Mouse (Mus musculus) embryonic fibroblast, embryonic 13.5 days (primary cell): ENCODE data around the gene Cdkal1.

Experiments used
- CTCF ChIP-seq: IDR thresholded peaks from 2 replicates; pipeline ENCODE4 v1.5.1; 2011; ENCODE audit warnings: mild to moderate bottlenecking, control low read depth, low read length, moderate library complexity, borderline replicate concordance; ENCODE audit not compliant: insufficient read depth
- POLR2A ChIP-seq: IDR thresholded peaks from 2 replicates; pipeline ENCODE4 v1.6.1; 2011; ENCODE audit warnings: low read depth, mild to moderate bottlenecking, control low read depth, low read length, moderate library complexity

- TF ChIP-seq POLR2A (no peak), CTCF (no peak)
Observed at GRCm38 (mm10) chr13:29149404-29149803, 706.1 kb downstream of the Cdkal1 start.
